Mouse (Mus musculus): ENCODE results near the gene Clca3a2. TPM values are rescaled to one million over a fixed set of nuclear protein-coding genes. Genes with fewer than 3 reads are reported as not detected.
"Not testable (repeated sequence)": the region's sequence is repeated elsewhere in the genome, so short reads cannot be mapped to it uniquely, and the experiment has no call there.

The Clca3a2 gene
- polyA plus RNA-seq (2012; ENCODE audit: insufficient read depth, insufficient read length, missing spikeins), result not detected in 2 replicates

DNA sequence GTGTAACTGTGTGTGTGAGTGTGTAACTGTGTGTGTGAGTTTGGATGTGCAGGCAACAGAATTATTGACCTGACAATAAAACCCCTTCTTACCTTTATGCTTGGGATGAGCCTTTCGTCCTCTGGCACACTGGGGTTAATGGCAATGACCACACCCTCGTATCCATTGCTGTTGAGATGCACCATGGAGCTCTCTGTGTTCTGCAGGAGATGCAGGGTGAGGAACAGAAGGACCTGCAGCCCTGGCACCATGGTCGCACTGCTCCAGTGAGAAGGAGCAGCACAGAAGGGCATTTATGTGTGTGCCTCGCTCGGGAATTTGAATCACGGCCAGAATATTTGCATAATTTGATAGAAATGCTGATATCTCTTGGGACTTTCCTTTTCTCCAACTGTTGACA is at the start of gene Clca3a2:
Clca3a2 (minus strand) TSS at position 276 of the 400 bp plus-strand sequence.
- H3K4me1 ChIP-seq (ENCODE audit: control insufficient read depth, insufficient read depth, insufficient read length, low read length); H3K27ac ChIP-seq (replicated peaks; ENCODE audit: low read depth, low read length): not testable (repeated sequence)

DNA sequence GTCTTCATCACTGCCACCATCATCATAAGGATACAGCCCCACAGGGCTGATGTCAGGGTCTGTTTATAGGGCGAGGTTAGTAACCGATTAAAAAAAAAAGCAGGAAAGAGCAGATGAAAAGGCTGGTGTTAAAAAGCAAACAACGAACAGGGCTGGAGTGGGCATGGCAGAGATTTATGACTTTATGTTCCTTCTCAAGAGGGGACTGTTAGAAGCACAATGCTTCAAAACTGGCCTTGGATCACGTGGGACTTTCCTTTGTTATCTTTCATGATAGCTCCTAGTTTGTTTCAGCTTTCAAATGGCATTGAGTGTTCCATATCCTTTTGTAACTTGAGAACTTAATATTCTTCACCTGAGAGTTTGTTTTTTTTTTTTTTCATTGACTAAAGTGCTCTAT is 30.3 kb upstream of the Clca3a2 start:
- H3K4me3 ChIP-seq (ENCODE audit: insufficient read depth, low read depth, low read length), result no peak overlapping the region
- no peak overlapping the region for H3K27ac ChIP-seq (replicated peaks; ENCODE audit: low read depth, low read length)
- H3K4me1 ChIP-seq (ENCODE audit: control insufficient read depth, insufficient read depth, insufficient read length, low read length), result no peaks in the 10 kb centered on the region

More for the DNA sequence above, at the start of gene Clca3a2:
- H3K4me3 ChIP-seq (ENCODE audit: insufficient read depth, low read depth, low read length), result not testable (repeated sequence)

DNA sequence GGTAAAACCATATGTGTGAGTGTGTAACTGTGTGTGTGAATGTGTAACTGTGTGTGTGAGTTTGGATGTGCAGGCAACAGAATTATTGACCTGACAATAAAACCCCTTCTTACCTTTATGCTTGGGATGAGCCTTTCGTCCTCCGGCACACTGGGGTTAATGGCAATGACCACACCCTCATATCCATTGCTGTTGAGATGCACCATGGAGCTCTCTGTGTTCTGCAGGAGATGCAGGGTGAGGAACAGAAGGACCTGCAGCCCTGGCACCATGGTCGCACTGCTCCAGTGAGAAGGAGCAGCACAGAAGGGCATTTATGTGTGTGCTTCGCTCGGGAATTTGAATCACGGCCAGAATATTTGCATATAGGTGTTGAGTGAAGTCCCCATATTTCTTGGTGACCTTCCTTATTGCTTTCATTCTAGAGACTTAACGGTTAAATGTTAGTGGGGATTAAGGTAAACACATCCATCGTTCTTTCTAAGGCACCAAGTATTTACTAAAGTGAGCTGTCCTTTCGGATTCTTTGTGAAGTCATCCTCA is 29.8 kb upstream of the Clca3a2 start, which contains the start of gene Clca3b:
Clca3b (minus strand) TSS at position 344 of the 543 bp plus-strand sequence.
- not testable (repeated sequence) for H3K4me3 ChIP-seq (ENCODE audit: insufficient read depth, low read depth, low read length); H3K27ac ChIP-seq (replicated peaks; ENCODE audit: low read depth, low read length); H3K4me1 ChIP-seq (ENCODE audit: control insufficient read depth, insufficient read depth, insufficient read length, low read length)

DNA sequence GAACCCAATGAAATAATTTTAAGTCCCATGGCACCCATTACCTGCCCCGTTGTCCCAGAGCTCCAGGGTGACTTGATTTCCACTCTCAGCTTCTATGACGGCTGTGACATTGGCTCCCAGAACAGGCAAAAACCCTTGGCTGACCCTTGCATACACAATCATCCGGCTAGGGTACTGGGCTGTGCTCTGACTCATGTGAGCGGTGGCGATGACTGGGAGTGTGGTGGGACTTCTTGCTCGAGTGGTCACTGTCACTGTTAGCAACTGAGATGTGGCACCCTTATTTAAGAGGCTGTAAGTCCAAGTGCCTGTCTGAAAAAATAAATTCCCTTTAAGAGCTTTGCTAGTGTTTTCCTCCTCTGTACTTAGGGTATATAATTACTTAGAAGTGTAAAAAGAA is 8.0 kb upstream of the Clca3a2 start:
- H3K4me3 ChIP-seq (ENCODE audit: insufficient read depth, low read depth, low read length), result no peak overlapping the region
- no peak overlapping the region for H3K27ac ChIP-seq (replicated peaks; ENCODE audit: low read depth, low read length)
- H3K4me1 ChIP-seq (ENCODE audit: control insufficient read depth, insufficient read depth, insufficient read length, low read length), result no peaks in the 10 kb centered on the region

DNA sequence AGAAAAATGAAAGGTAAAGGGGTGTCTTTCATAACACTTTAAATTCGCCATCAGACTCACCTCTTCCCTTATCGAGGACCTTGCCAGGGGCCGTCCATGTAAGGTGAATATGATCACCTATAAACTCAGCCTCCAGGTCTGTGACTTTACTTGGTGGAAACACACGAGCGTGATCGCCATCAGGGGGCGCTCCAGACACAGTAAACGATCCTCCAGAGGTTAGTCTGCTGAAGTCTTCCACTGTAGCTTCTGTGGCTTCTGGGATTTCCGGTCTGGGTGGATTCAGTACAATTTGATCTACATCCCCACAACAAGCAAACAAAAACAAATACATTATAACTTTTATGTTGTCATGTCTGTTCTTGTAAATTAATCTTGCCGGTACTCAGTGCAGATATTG is 5.9 kb upstream of the Clca3a2 start:
- Histone ChIP-seq H3K4me3 (ENCODE audit: insufficient read depth, low read depth, low read length) (no peak overlapping the region), H3K27ac (replicated peaks; ENCODE audit: low read depth, low read length) (no peak overlapping the region), H3K4me1 (ENCODE audit: control insufficient read depth, insufficient read depth, insufficient read length, low read length) (no peaks in the 10 kb centered on the region)

DNA sequence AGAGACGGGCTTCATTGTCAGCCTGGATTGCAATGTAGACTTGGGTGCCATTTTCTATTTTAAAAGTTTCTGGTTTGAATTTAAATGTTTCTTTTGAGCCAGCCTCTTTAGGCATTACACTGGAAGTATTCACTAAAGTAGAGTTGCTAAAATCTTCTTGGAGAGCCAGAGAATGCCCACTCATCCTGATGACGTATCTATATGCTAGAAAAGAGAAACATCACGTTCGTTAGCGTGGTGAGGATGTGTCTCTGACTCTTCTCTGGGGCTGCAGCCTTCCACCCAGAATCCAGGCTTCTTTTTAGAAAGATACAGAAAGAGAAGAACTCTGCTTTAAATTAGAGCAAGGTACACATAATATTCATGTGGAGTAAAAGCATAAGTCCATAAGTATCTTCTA is 4.0 kb upstream of the Clca3a2 start:
- H3K27ac ChIP-seq (replicated peaks; ENCODE audit: low read depth, low read length), result no peak overlapping the region
- no peak overlapping the region for H3K4me3 ChIP-seq (ENCODE audit: insufficient read depth, low read depth, low read length)
- H3K4me1 ChIP-seq (ENCODE audit: control insufficient read depth, insufficient read depth, insufficient read length, low read length), result no peaks in the 10 kb centered on the region

DNA sequence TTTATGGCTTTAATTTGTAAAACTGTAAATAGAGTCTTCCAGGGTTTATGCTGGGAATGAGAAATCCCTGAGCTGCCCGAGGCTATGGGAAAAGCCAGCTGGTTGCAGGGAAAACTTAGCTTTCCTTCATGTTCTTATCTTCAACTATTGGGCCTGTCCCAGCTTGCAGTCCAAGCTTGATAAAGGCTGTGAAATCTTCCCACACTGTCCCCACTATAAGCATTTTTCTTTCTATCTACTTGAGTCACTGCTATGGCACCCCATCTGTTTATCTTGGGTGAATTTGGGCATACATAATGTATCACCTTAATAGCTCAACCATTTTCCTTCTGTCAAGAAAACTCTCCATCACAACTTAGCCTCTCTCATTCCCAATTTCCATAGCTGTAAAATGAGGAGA is 1.3 kb upstream of the Clca3a2 start:
- Histone ChIP-seq H3K4me3 (ENCODE audit: insufficient read depth, low read depth, low read length) (no peak overlapping the region), H3K4me1 (ENCODE audit: control insufficient read depth, insufficient read depth, insufficient read length, low read length) (no peaks in the 10 kb centered on the region), H3K27ac (replicated peaks; ENCODE audit: low read depth, low read length) (no peak overlapping the region)

DNA sequence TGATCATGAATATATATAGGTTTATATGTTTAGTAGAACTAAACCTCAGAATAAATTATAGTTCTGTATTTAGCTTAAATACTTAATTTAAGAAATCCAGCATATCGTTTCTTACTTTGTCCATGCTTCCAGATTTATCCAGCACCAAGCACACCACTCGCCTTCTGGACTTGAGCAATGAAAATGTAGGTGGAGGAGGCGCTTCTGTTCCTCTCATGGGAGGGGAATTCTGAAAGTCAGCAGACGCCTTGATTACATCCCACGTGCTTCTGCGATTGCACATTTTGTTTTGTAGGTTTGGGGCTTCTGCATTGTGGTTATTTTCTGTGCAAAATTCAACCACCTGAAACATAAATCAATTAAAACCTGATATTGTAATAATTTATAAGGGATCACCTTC is 6.0 kb downstream of the Clca3a2 start:
- H3K27ac ChIP-seq (replicated peaks; ENCODE audit: low read depth, low read length); H3K4me1 ChIP-seq (ENCODE audit: control insufficient read depth, insufficient read depth, insufficient read length, low read length); H3K4me3 ChIP-seq (ENCODE audit: insufficient read depth, low read depth, low read length): not testable (repeated sequence)

DNA sequence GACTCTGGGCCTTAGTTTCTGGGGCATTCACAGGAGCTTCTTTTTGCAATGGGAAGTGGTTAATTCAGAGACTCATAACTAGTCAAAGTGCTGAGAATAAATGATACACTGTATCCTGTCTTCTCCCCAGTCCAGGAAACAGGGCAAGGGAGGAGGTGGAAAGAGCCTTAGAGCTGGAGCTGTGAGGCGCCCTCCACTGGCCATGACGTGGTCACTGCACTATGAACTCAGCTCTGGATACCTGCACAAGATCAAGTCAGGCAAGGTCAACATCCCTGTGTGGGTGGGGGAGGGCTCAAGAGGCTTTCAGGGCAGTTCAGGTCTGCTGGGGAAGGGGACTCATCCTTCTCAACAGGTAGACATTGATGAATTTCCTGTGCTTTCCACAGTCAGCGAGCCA is 7.5 kb downstream of the Clca3a2 start:
- no peak overlapping the region for H3K27ac ChIP-seq (replicated peaks; ENCODE audit: low read depth, low read length)
- no peaks in the 10 kb centered on the region for H3K4me1 ChIP-seq (ENCODE audit: control insufficient read depth, insufficient read depth, insufficient read length, low read length)
- H3K4me3 ChIP-seq (ENCODE audit: insufficient read depth, low read depth, low read length), result no peak overlapping the region

DNA sequence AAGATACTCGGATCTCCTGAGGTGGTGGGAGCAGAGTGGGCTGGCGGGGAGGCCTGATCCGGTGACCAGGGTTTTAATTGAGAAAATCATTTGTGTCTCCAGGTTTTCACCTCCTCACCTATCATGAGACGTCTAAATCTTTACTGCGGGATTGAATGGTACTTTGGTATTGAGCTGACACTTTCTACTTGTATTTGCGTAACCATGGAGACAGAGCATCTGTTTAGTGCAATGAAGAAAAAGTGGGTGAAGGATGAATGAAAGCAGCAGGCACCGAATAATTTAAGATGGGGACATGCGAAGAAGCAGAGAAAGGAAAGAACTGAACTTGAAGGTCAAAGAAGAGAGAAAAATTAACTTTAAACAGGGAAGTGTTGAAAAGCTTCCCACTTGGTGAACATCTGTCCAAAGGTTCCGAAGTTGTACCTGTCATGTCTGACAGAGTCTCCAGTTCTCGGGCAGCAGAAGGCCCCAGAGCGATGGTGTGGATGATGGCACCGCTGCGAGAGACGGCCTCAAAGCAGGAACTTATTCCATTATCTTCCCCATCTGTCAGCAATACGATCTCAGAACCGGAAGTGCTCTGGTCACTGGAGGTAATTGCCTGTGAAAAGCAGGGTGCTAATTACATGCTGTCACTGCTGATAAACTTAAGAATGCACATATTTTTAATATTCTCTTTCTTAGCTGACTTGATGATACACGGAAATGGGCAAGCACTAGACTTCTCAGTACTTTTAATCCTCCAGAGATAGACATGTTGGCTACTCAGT is 11.0 kb downstream of the Clca3a2 start:
- H3K27ac ChIP-seq (replicated peaks; ENCODE audit: low read depth, low read length); H3K4me3 ChIP-seq (ENCODE audit: insufficient read depth, low read depth, low read length); H3K4me1 ChIP-seq (ENCODE audit: control insufficient read depth, insufficient read depth, insufficient read length, low read length): not testable (repeated sequence)

DNA sequence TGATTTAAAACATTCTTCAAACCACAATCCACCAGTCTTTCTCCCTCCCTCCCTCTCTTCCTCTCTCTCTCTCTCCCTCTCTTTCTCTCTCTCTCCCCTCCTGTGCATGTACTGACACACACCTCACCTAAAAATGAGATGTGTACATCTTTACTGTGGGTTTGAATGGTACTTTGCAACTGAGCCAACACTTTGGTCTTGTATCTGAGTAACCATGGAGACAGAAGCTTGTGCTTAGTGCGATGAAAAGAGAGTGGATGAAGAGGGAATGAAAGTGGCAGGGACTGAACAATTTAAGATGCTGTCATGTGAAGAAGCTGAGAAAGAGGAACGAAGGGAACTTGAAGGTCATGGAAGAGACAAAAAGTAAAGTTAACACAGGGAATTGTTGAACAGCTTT is 12.7 kb downstream of the Clca3a2 start:
- H3K4me1 ChIP-seq (ENCODE audit: control insufficient read depth, insufficient read depth, insufficient read length, low read length); H3K4me3 ChIP-seq (ENCODE audit: insufficient read depth, low read depth, low read length); H3K27ac ChIP-seq (replicated peaks; ENCODE audit: low read depth, low read length): not testable (repeated sequence)

DNA sequence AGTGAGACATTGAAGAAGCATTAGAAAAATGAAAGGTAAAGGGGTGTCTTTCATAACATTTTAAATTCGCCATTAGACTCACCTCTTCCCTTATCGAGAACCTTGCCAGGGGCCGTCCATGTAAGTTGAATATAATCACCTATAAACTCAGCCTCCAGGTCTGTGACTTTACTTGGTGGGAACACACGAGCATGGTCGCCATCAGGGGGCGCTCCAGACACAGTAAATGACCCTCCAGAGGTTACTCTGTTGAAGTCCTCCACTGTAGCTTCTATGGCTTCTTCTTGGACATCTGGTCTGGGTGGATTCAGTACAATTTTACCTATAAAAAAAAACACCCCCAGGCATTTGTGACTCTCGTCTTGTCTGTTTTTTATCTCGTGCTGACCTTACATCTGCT is 17.4 kb downstream of the Clca3a2 start:
- no peaks in the 10 kb centered on the region for H3K4me1 ChIP-seq (ENCODE audit: control insufficient read depth, insufficient read depth, insufficient read length, low read length)
- H3K4me3 ChIP-seq (ENCODE audit: insufficient read depth, low read depth, low read length), result no peak overlapping the region
- no peak overlapping the region for H3K27ac ChIP-seq (replicated peaks; ENCODE audit: low read depth, low read length)

DNA sequence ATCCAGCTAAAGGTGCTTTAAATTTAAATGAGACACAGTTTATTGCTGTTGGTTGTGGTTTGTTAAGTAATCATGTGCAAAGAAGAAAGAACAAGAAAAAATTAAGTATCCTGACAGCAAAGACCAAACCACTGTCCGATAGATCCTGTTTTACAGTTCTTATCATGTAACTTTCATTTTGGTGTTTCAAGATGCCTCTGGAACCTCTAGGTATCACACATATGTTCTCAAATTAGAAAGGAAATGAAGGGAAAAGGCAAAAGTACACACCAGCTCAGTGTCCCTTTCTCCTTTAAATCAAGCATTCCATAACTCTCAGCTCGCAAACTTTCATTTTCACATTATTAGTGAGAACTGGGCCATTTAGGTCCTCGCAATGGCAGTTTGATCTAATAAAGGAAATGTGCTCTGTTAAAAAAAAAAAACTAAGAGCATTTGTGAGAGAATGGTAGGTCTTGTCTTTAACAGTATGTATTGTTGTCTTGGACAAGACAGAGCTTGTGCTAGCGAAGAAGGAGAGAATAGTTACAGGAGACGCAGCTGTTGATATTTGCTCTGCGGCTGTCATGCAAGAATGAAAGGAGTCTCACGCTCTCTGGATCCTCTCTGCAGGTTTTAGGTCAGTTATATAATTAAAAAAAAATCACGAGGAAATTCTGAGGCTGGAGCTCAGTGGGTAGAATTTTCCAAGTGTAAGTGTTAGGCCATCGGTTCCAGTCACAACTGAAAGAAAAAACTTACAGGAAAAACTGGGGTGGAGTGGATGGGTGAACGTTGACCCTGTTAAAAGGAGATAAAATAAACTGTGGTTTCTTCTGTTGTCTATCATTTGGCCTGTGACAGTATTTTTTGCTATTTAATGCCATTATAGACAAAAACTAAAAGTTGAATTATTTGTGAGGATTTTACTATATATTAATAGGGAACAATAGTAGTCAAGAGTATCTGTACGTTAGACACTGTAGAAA is 33.8 kb downstream of the Clca3a2 start:
- no peaks in the 10 kb centered on the region for H3K4me1 ChIP-seq (ENCODE audit: control insufficient read depth, insufficient read depth, insufficient read length, low read length)
- no peak overlapping the region for H3K27ac ChIP-seq (replicated peaks; ENCODE audit: low read depth, low read length)
- H3K4me3 ChIP-seq (ENCODE audit: insufficient read depth, low read depth, low read length), result no peak overlapping the region

DNA sequence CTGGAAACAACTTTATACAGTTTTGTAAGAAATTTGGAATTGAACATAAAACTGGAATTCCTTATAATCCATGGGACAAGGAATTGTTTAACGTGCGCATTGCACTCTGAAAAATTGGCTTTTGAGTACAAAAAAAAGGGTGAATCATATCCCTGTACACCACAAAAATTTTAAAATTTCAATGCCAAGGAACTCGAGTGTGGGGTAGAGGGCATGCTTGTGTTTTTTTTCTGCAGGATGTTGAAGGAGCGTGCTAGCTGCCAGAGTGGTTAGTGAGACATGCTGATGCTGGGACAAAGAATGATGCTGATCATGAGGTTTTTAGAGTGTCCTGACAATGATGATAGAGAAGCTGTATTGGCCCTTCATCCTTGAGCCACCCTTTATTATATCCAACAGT is 54.1 kb downstream of the Clca3a2 start:
- H3K4me1 ChIP-seq (ENCODE audit: control insufficient read depth, insufficient read depth, insufficient read length, low read length), result no peaks in the 10 kb centered on the region
- no peak overlapping the region for H3K4me3 ChIP-seq (ENCODE audit: insufficient read depth, low read depth, low read length)
- H3K27ac ChIP-seq (replicated peaks; ENCODE audit: low read depth, low read length), result no peak overlapping the region

DNA sequence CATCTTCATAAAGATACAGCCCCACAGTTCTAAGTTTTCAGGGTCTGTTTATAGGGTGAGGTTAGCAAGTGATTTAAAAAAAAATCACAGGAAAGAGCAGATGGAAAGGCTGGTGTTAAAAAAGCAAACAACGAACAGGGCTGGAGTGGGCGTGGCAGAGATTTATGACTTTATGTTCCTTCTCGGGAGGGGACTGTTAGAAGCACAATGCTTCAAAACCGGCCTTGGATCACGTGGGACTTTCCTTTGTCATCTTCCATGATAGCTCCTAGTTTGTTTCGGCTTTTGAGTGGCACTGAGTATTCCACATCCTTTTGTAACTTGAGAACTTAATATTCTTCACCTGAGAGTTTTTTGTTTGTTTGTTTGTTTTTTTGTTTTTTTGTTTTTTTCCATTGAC is 57.8 kb downstream of the Clca3a2 start:
- H3K4me1 ChIP-seq (ENCODE audit: control insufficient read depth, insufficient read depth, insufficient read length, low read length), result no peaks in the 10 kb centered on the region
- no peak overlapping the region for H3K27ac ChIP-seq (replicated peaks; ENCODE audit: low read depth, low read length)
- no peak overlapping the region for H3K4me3 ChIP-seq (ENCODE audit: insufficient read depth, low read depth, low read length)
